Mouse (Mus musculus): ENCODE data around the gene Dolpp1. TPM values are rescaled to one million over a fixed set of nuclear protein-coding genes. Genes with fewer than 3 reads are reported as not detected.

The Dolpp1 gene
- total and polyA plus RNA-seq, 3 experiments = 17.9 to 22.3 (median 19.2) TPM

GRCm38 (mm10) chr2:30435326-30436155 is 43.5 kb downstream of the Dolpp1 start:
- in situ Hi-C loops (cut with MboI; ENCODE audit: low pct_ligation_motif_present, low pct_unique_long_range_greater_than_20kb, low sequenced_read_pairs) = loop anchor here (5.0 to 10.0 kb wide), 3 partner anchors 37 to 499 kb away; partner anchors contain the start of gene Ier5l
- no peaks in the 10 kb centered on the region for H3K27me3 ChIP-seq (replicated peaks)

GRCm38 (mm10) chr2:30436156-30436545 is 44.1 kb downstream of the Dolpp1 start:
- dilution Hi-C loops (cut with MboI; ENCODE audit: extremely low pct_ligation_motif_present, extremely low pct_unique_long_range_greater_than_20kb, low sequenced_read_pairs) = no loop called here
- Histone ChIP-seq H3K4me2 (ENCODE audit: insufficient read depth, low read depth, poor library complexity, severe bottlenecking) (no peak overlapping the region), H3K4me3 (replicated peaks in 1 of 3; ENCODE audit: low read depth in 2 of 3, low read length in 2 of 3, poor library complexity in 1 of 3) (no peak overlapping the region), H3K36me3 (replicated peaks in 1 of 2; ENCODE audit: control insufficient read depth in 1 of 2, insufficient read depth in 1 of 2, low read length in 1 of 2) (peaks cover 68 to 93% of the 10 kb centered on the region in 2 experiments), H3K79me2 (replicated peaks; ENCODE audit: control insufficient read depth, extremely low read depth, insufficient read depth, poor library complexity, severe bottlenecking) (no peaks in the 10 kb centered on the region), H3K27me3 (replicated peaks) (no peaks in the 10 kb centered on the region), H3K9ac (ENCODE audit: insufficient read depth, low read depth) (no peak overlapping the region), H3K9me3 (replicated peaks; ENCODE audit: low read length) (no peaks in the 10 kb centered on the region), H3K4me1 (ENCODE audit: control insufficient read depth in 1 of 2, insufficient read depth in 2 of 2) (peaks cover under 1 to 9% of the 10 kb centered on the region in 2 experiments), H3K27ac (ENCODE audit: insufficient read depth, low read depth) (no peak overlapping the region)
- TF ChIP-seq CHD2 (IDR thresholded peaks at IDR 0.05; ENCODE audit: low read length) (no peak), CTCF (conservative IDR thresholded peaks at IDR 0.05 in 1 of 2, IDR thresholded peaks at IDR 0.05 in 1 of 2; ENCODE audit: low read depth in 2 of 2, low read length in 2 of 2) (peak; percentile 6 to 14; a peak in 3 of 4 replicates)
- in situ Hi-C loops (cut with MboI; ENCODE audit: low pct_ligation_motif_present, low pct_unique_long_range_greater_than_20kb, low sequenced_read_pairs) = loop anchor here (5.0 to 10.0 kb wide), 3 partner anchors 36 to 499 kb away; partner anchors contain the start of gene Ier5l
- DNase-seq (ENCODE audit: extremely low read depth) = no peak

More at GRCm38 (mm10) chr2:30435326-30436155, 43.5 kb downstream of the Dolpp1 start:
- peaks cover 0 to 4% of the 10 kb centered on the region in 2 experiments; a peak in 2 of 4 replicates for H3K4me1 ChIP-seq (ENCODE audit: control insufficient read depth in 1 of 2, insufficient read depth in 2 of 2)
- H3K36me3 ChIP-seq (replicated peaks in 1 of 2; ENCODE audit: control insufficient read depth in 1 of 2, insufficient read depth in 1 of 2, low read length in 1 of 2) = peaks cover 74 to 95% of the 10 kb centered on the region in 2 experiments
- no peaks in the 10 kb centered on the region for H3K79me2 ChIP-seq (replicated peaks; ENCODE audit: control insufficient read depth, extremely low read depth, insufficient read depth, poor library complexity, severe bottlenecking)
- no peak overlapping the region for H3K27ac ChIP-seq (ENCODE audit: insufficient read depth, low read depth)
- no peak for TF ChIP-seq JUND (conservative IDR thresholded peaks at IDR 0.05; ENCODE audit: low read depth, low read length)
- peak; percentile 49; the same call in 1 of the 2 replicates for TF ChIP-seq IRF4 (IDR thresholded peaks at IDR 0.05; ENCODE audit: low read depth, low read length)
- TF ChIP-seq SMC3 (IDR thresholded peaks at IDR 0.05; ENCODE audit: low read depth, low read length) = peak; percentile 92
- TF ChIP-seq RAD21 (IDR thresholded peaks at IDR 0.05; ENCODE audit: low read depth, low read length) = peak; percentile 96
- peak; percentile 89 to 94 for TF ChIP-seq CTCF (conservative IDR thresholded peaks at IDR 0.05 in 1 of 2, IDR thresholded peaks at IDR 0.05 in 1 of 2; ENCODE audit: low read depth in 2 of 2, low read length in 2 of 2)
- peak; percentile 60; the same call in 1 of the 2 replicates for TF ChIP-seq ZC3H11A (IDR thresholded peaks at IDR 0.05; ENCODE audit: low read depth, low read length)
- no peak overlapping the region for H3K9ac ChIP-seq (ENCODE audit: insufficient read depth, low read depth)
- peak; percentile 65 for DNase-seq (ENCODE audit: extremely low read depth)
- H3K4me3 ChIP-seq (replicated peaks in 1 of 3; ENCODE audit: low read depth in 2 of 3, low read length in 2 of 3, poor library complexity in 1 of 3) = no peak overlapping the region
- H3K4me2 ChIP-seq (ENCODE audit: insufficient read depth, low read depth, poor library complexity, severe bottlenecking) = no peak overlapping the region
- dilution Hi-C loops (cut with MboI; ENCODE audit: extremely low pct_ligation_motif_present, extremely low pct_unique_long_range_greater_than_20kb, low sequenced_read_pairs) = no loop called here
- H3K9me3 ChIP-seq (replicated peaks; ENCODE audit: low read length) = no peaks in the 10 kb centered on the region

- H3K9ac ChIP-seq (ENCODE audit: insufficient read depth, low read depth) = no peak overlapping the region
- peaks cover 61 to 86% of the 10 kb centered on the region in 2 experiments for H3K36me3 ChIP-seq (replicated peaks in 1 of 2; ENCODE audit: control insufficient read depth in 1 of 2, insufficient read depth in 1 of 2, low read length in 1 of 2)
- in situ Hi-C loops (cut with MboI; ENCODE audit: low pct_ligation_motif_present, low pct_unique_long_range_greater_than_20kb, low sequenced_read_pairs) = loop anchor here (5.0 to 10.0 kb wide), 3 partner anchors 35 to 498 kb away; partner anchors contain the start of gene Ier5l
- no peaks in the 10 kb centered on the region for H3K79me2 ChIP-seq (replicated peaks; ENCODE audit: control insufficient read depth, extremely low read depth, insufficient read depth, poor library complexity, severe bottlenecking)
- no peak for DNase-seq (ENCODE audit: extremely low read depth)
- no peak overlapping the region for H3K4me2 ChIP-seq (ENCODE audit: insufficient read depth, low read depth, poor library complexity, severe bottlenecking)
- no peaks in the 10 kb centered on the region for H3K9me3 ChIP-seq (replicated peaks; ENCODE audit: low read length)
- peaks cover 4 to 15% of the 10 kb centered on the region in 2 experiments for H3K4me1 ChIP-seq (ENCODE audit: control insufficient read depth in 1 of 2, insufficient read depth in 2 of 2)
- no peak overlapping the region for H3K27ac ChIP-seq (ENCODE audit: insufficient read depth, low read depth)
- no peaks in the 10 kb centered on the region for H3K27me3 ChIP-seq (replicated peaks)
- dilution Hi-C loops (cut with MboI; ENCODE audit: extremely low pct_ligation_motif_present, extremely low pct_unique_long_range_greater_than_20kb, low sequenced_read_pairs) = no loop called here
- H3K4me3 ChIP-seq (replicated peaks in 1 of 3; ENCODE audit: low read depth in 2 of 3, low read length in 2 of 3, poor library complexity in 1 of 3) = no peak overlapping the region
- TF ChIP-seq HCFC1 (IDR thresholded peaks at IDR 0.05; ENCODE audit: low read depth, low read length) = no peak
- TF ChIP-seq PAX5 (IDR thresholded peaks at IDR 0.05; ENCODE audit: low read length) = no peak
- TF ChIP-seq USF2 (conservative IDR thresholded peaks at IDR 0.05; ENCODE audit: low read depth, low read length) = no peak
- TF ChIP-seq MXI1 (IDR thresholded peaks at IDR 0.05; ENCODE audit: low read depth, low read length) = no peak
- TF ChIP-seq CTCF (conservative IDR thresholded peaks at IDR 0.05 in 1 of 2, IDR thresholded peaks at IDR 0.05 in 1 of 2; ENCODE audit: low read depth in 2 of 2, low read length in 2 of 2) = no peak
- no peak for TF ChIP-seq ZKSCAN1 (IDR thresholded peaks at IDR 0.05; ENCODE audit: borderline replicate concordance, low read depth, low read length)
- no peak for TF ChIP-seq CHD2 (IDR thresholded peaks at IDR 0.05; ENCODE audit: low read length)
- TF ChIP-seq KAT2A (IDR thresholded peaks at IDR 0.05; ENCODE audit: insufficient replicate concordance, low read length) = no peak
- TF ChIP-seq NELFE (IDR thresholded peaks at IDR 0.05; ENCODE audit: low read depth, low read length) = no peak
- no peak for TF ChIP-seq JUN (IDR thresholded peaks at IDR 0.05; ENCODE audit: insufficient read depth, low read depth, low read length)
- no peak for TF ChIP-seq MAZ (IDR thresholded peaks at IDR 0.05; ENCODE audit: low read depth, low read length)
- no peak for TF ChIP-seq ZNF384 (IDR thresholded peaks at IDR 0.05; ENCODE audit: low read depth, low read length)
- TF ChIP-seq BHLHE40 (IDR thresholded peaks at IDR 0.05; ENCODE audit: low read depth, low read length) = no peak
- no peak for TF ChIP-seq RAD21 (IDR thresholded peaks at IDR 0.05; ENCODE audit: low read depth, low read length)
These were observed 44.8 kb downstream of the Dolpp1 start for GRCm38 (mm10) chr2:30436809-30437208.
